Mouse (Mus musculus): Measurements from ENCODE around the gene Pias3. TPM values are rescaled to one million over a fixed set of nuclear protein-coding genes. Genes with fewer than 3 reads are reported as not detected.

Gene Pias3
- polyA plus RNA-seq, 1 experiment from 2014 or later, result 35.5 TPM

- H3K27me3 ChIP-seq (replicated peaks; ENCODE audit: control insufficient read depth, insufficient read depth, low read length), result no peaks in the 10 kb centered on the region
- no peaks in the 10 kb centered on the region for H3K9me3 ChIP-seq (ENCODE audit: control insufficient read depth, low read length)
- no peaks in the 10 kb centered on the region for H3K36me3 ChIP-seq (ENCODE audit: control insufficient read depth, insufficient read depth, low read length)
- no peak overlapping the region for H3K4me3 ChIP-seq (ENCODE audit: low read depth, low read length)
- no peak overlapping the region for H3K9ac ChIP-seq (ENCODE audit: low read length)
- no peak for ATAC-seq (replicated peaks; ENCODE audit: low FRiP score, low TSS enrichment, low read depth)
- WGBS, result 16% methylated on average over 3 of the region's 3 CpGs
- no peak overlapping the region for H3K27ac ChIP-seq (ENCODE audit: low read depth)
- DNase-seq (ENCODE audit: low spot score), result no peak
- H3K4me2 ChIP-seq (ENCODE audit: low read length), result no peak overlapping the region
- peaks cover under 1% of the 10 kb centered on the region; the same call in 1 of the 2 replicates for H3K4me1 ChIP-seq (replicated peaks; ENCODE audit: control insufficient read depth, insufficient read depth, low read length)
Observed at GRCm38 (mm10) chr3:96692506-96692905, 3.7 kb upstream of the Pias3 start.

- 87% methylated on average over 1 of the region's 1 CpGs for WGBS
- H3K4me1 ChIP-seq (replicated peaks; ENCODE audit: control insufficient read depth, insufficient read depth, low read length), result peaks cover 7% of the 10 kb centered on the region; the same call in 1 of the 2 replicates
- no peak overlapping the region for H3K4me3 ChIP-seq (ENCODE audit: low read depth, low read length)
- ATAC-seq (replicated peaks; ENCODE audit: low FRiP score, low TSS enrichment, low read depth) (no peak), DNase-seq (ENCODE audit: low spot score) (no peak)
- H3K9ac ChIP-seq (ENCODE audit: low read length), result no peak overlapping the region
- no peaks in the 10 kb centered on the region for H3K27me3 ChIP-seq (replicated peaks; ENCODE audit: control insufficient read depth, insufficient read depth, low read length)
- H3K9me3 ChIP-seq (ENCODE audit: control insufficient read depth, low read length), result no peaks in the 10 kb centered on the region
- H3K27ac ChIP-seq (ENCODE audit: low read depth), result no peak overlapping the region
- H3K4me2 ChIP-seq (ENCODE audit: low read length), result no peak overlapping the region
- no peaks in the 10 kb centered on the region for H3K36me3 ChIP-seq (ENCODE audit: control insufficient read depth, insufficient read depth, low read length)
Observed at GRCm38 (mm10) chr3:96693579-96693978, 2.6 kb upstream of the Pias3 start.

GRCm38 (mm10) chr3:96696766-96697732 is 865 bp downstream of the Pias3 start:
- Histone ChIP-seq H3K9me3 (ENCODE audit: control insufficient read depth, low read length) (no peaks in the 10 kb centered on the region), H3K27ac (ENCODE audit: low read depth) (peak overlapping the region; percentile 91), H3K4me2 (ENCODE audit: low read length) (peak overlapping the region; percentile 70), H3K4me1 (replicated peaks; ENCODE audit: control insufficient read depth, insufficient read depth, low read length) (peaks cover 10% of the 10 kb centered on the region; the same call in 1 of the 2 replicates), H3K27me3 (replicated peaks; ENCODE audit: control insufficient read depth, insufficient read depth, low read length) (no peaks in the 10 kb centered on the region), H3K36me3 (ENCODE audit: control insufficient read depth, insufficient read depth, low read length) (peaks cover 27% of the 10 kb centered on the region), H3K4me3 (ENCODE audit: low read depth, low read length) (peak overlapping the region; percentile 83), H3K9ac (ENCODE audit: low read length) (peak overlapping the region; percentile 69)
- peak; percentile 98 for DNase-seq (ENCODE audit: low spot score)
- ATAC-seq (replicated peaks; ENCODE audit: low FRiP score, low TSS enrichment, low read depth), result peak; percentile 94
- WGBS, result under 1% methylated on average over 84 of the region's 85 CpGs

DNA sequence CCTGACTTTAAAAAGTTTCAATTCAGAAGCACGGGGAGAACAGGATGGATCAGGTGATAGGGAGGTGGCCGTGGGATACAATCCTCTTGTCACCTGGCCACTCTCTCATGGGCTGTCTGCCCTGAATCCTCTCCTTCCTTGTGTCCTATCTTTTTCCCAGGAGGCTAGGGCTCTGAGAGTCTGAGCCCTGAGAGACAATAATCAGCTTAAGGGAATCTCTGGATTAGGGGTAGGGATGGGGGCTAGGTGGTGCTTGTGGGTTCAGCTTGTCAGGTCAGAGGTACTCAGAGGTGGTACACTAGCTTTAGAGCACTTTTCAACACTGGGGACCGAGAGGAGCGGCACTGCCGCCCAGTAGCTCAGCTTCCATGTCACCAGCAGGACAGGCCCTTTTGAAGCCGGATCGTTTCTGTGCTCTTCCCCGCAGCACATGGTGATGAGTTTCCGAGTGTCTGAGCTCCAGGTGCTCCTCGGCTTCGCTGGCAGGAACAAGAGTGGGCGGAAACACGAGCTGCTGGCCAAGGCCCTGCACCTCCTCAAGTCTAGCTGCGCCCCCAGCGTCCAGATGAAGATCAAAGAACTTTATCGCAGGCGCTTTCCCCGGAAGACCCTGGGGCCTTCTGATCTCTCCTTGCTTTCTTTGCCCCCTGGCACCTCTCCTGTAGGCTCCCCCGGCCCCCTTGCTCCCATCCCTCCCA is 3.0 kb downstream of the Pias3 start:
- H3K36me3 ChIP-seq (ENCODE audit: control insufficient read depth, insufficient read depth, low read length), result peaks cover 48% of the 10 kb centered on the region
- H3K27ac ChIP-seq (ENCODE audit: low read depth), result no peak overlapping the region
- ATAC-seq (replicated peaks; ENCODE audit: low FRiP score, low TSS enrichment, low read depth) (no peak), DNase-seq (ENCODE audit: low spot score) (no peak)
- peaks cover 10% of the 10 kb centered on the region; the same call in 1 of the 2 replicates for H3K4me1 ChIP-seq (replicated peaks; ENCODE audit: control insufficient read depth, insufficient read depth, low read length)
- no peak overlapping the region for H3K4me2 ChIP-seq (ENCODE audit: low read length)
- no peaks in the 10 kb centered on the region for H3K27me3 ChIP-seq (replicated peaks; ENCODE audit: control insufficient read depth, insufficient read depth, low read length)
- no peak overlapping the region for H3K4me3 ChIP-seq (ENCODE audit: low read depth, low read length)
- no peaks in the 10 kb centered on the region for H3K9me3 ChIP-seq (ENCODE audit: control insufficient read depth, low read length)
- WGBS, result 48% methylated on average over 19 of the region's 19 CpGs
- H3K9ac ChIP-seq (ENCODE audit: low read length), result no peak overlapping the region

GRCm38 (mm10) chr3:96700376-96700775 is 4.2 kb downstream of the Pias3 start:
- 68% methylated on average over 7 of the region's 7 CpGs for WGBS
- Histone ChIP-seq H3K36me3 (ENCODE audit: control insufficient read depth, insufficient read depth, low read length) (peaks cover 58% of the 10 kb centered on the region), H3K4me3 (ENCODE audit: low read depth, low read length) (no peak overlapping the region), H3K27ac (ENCODE audit: low read depth) (no peak overlapping the region), H3K27me3 (replicated peaks; ENCODE audit: control insufficient read depth, insufficient read depth, low read length) (no peaks in the 10 kb centered on the region), H3K9me3 (ENCODE audit: control insufficient read depth, low read length) (no peaks in the 10 kb centered on the region), H3K4me1 (replicated peaks; ENCODE audit: control insufficient read depth, insufficient read depth, low read length) (peaks cover 10% of the 10 kb centered on the region; the same call in 1 of the 2 replicates), H3K4me2 (ENCODE audit: low read length) (no peak overlapping the region), H3K9ac (ENCODE audit: low read length) (no peak overlapping the region)
- ATAC-seq (replicated peaks; ENCODE audit: low FRiP score, low TSS enrichment, low read depth), result no peak
- no peak for DNase-seq (ENCODE audit: low spot score)

DNA sequence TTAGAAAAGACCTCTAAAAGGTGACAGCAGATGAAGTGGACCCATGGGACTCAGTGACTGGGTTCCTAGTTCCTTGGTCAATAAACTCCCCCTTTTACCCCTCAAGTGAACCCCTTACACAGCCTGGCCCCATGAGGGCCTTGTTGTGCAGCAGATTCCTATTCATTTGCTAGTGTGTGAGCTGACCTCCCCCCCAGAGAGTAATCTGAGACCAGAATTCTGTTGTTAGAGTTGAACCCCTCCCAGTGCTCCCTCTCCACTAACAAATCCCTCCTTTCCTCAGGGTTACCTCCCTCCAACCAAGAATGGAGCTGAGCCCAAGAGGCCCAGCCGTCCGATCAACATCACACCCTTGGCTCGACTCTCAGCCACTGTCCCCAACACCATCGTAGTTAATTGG is 4.8 kb downstream of the Pias3 start:
- H3K4me3 ChIP-seq (ENCODE audit: low read depth, low read length), result no peak overlapping the region
- peaks cover 10% of the 10 kb centered on the region; the same call in 1 of the 2 replicates for H3K4me1 ChIP-seq (replicated peaks; ENCODE audit: control insufficient read depth, insufficient read depth, low read length)
- H3K27me3 ChIP-seq (replicated peaks; ENCODE audit: control insufficient read depth, insufficient read depth, low read length), result no peaks in the 10 kb centered on the region
- DNase-seq (ENCODE audit: low spot score), result no peak
- ATAC-seq (replicated peaks; ENCODE audit: low FRiP score, low TSS enrichment, low read depth), result no peak
- no peak overlapping the region for H3K27ac ChIP-seq (ENCODE audit: low read depth)
- WGBS, result 86% methylated on average over 4 of the region's 4 CpGs
- peaks cover 63% of the 10 kb centered on the region for H3K36me3 ChIP-seq (ENCODE audit: control insufficient read depth, insufficient read depth, low read length)
- no peaks in the 10 kb centered on the region for H3K9me3 ChIP-seq (ENCODE audit: control insufficient read depth, low read length)
- H3K4me2 ChIP-seq (ENCODE audit: low read length), result no peak overlapping the region
- H3K9ac ChIP-seq (ENCODE audit: low read length), result no peak overlapping the region

DNA sequence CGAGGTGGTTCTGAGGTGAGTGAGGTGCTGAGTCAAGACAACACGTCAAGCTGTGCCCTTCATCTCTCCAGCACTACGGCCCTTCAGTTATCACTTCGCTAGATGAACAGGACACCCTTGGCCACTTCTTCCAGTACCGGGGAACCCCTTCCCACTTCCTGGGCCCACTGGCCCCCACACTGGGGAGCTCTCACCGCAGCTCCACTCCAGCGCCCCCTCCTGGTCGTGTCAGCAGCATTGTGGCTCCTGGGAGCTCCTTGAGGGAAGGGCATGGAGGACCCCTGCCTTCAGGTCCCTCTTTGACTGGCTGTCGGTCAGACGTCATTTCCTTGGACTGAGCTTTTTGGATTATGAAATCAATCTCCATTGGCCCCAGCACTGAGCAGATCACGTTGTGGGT is 8.6 kb downstream of the Pias3 start:
- 0 out of 2 replicates have a peak, but pooled peaks cover 4% of the 10 kb centered on the region for H3K4me1 ChIP-seq (replicated peaks; ENCODE audit: control insufficient read depth, insufficient read depth, low read length)
- H3K9me3 ChIP-seq (ENCODE audit: control insufficient read depth, low read length), result no peaks in the 10 kb centered on the region
- H3K4me2 ChIP-seq (ENCODE audit: low read length), result no peak overlapping the region
- no peak overlapping the region for H3K4me3 ChIP-seq (ENCODE audit: low read depth, low read length)
- peaks cover 60% of the 10 kb centered on the region for H3K36me3 ChIP-seq (ENCODE audit: control insufficient read depth, insufficient read depth, low read length)
- no peak overlapping the region for H3K27ac ChIP-seq (ENCODE audit: low read depth)
- 61% methylated on average over 11 of the region's 11 CpGs for WGBS
- H3K9ac ChIP-seq (ENCODE audit: low read length), result no peak overlapping the region
- no peak for DNase-seq (ENCODE audit: low spot score)
- H3K27me3 ChIP-seq (replicated peaks; ENCODE audit: control insufficient read depth, insufficient read depth, low read length), result no peaks in the 10 kb centered on the region
- no peak for ATAC-seq (replicated peaks; ENCODE audit: low FRiP score, low TSS enrichment, low read depth)

GRCm38 (mm10) chr3:96706217-96706616 is 10.0 kb downstream of the Pias3 start:
- H3K4me2 ChIP-seq (ENCODE audit: low read length), result no peak overlapping the region
- no peak overlapping the region for H3K4me3 ChIP-seq (ENCODE audit: low read depth, low read length)
- no peaks in the 10 kb centered on the region for H3K9me3 ChIP-seq (ENCODE audit: control insufficient read depth, low read length)
- peaks cover 60% of the 10 kb centered on the region for H3K36me3 ChIP-seq (ENCODE audit: control insufficient read depth, insufficient read depth, low read length)
- H3K27ac ChIP-seq (ENCODE audit: low read depth), result no peak overlapping the region
- H3K27me3 ChIP-seq (replicated peaks; ENCODE audit: control insufficient read depth, insufficient read depth, low read length), result no peaks in the 10 kb centered on the region
- 91% methylated on average over 11 of the region's 11 CpGs for WGBS
- ATAC-seq (replicated peaks; ENCODE audit: low FRiP score, low TSS enrichment, low read depth) (no peak), DNase-seq (ENCODE audit: low spot score) (no peak)
- 0 out of 2 replicates have a peak, but pooled peaks cover 4% of the 10 kb centered on the region for H3K4me1 ChIP-seq (replicated peaks; ENCODE audit: control insufficient read depth, insufficient read depth, low read length)
- no peak overlapping the region for H3K9ac ChIP-seq (ENCODE audit: low read length)
